Mouse (Mus musculus) hindbrain, embryonic 10.5 days (tissue): ENCODE measurements at regions not wholly inside any gene's neighbourhood (a gene's known extent, or its start where the extent isn't known, plus 50 kb on each side); places are given as distances from the start of the nearest gene placed in this dataset.
A peak's percentile ranks its signal among the peaks of the same experiment; 100 is the strongest.

Source experiments
- DNase-seq: peaks from one replicate; pipeline ENCODE4 v3.0.0-alpha.2; 2017; ENCODE audit warnings: low spot score
- H3K27ac ChIP-seq: fragments of 300-500 bp; sonication (generic); 2 replicates; pipeline ENCODE4 v1.5.1; 2016; ENCODE audit warnings: mild to moderate bottlenecking, moderate library complexity
- H3K27me3 ChIP-seq: fragments of 300-500 bp; sonication (generic); 2 replicates; pipeline ENCODE4 v1.6.1; 2016; ENCODE audit warnings: mild to moderate bottlenecking; ENCODE audit not compliant: poor library complexity, insufficient read depth, severe bottlenecking
- H3K36me3 ChIP-seq: fragments of 300-500 bp; sonication (generic); 2 replicates; pipeline ENCODE4 v1.6.1; 2016; ENCODE audit warnings: mild to moderate bottlenecking, moderate library complexity
- H3K4me1 ChIP-seq: fragments of 300-500 bp; sonication (generic); replicated peaks from 2 replicates; pipeline ENCODE4 v1.6.1; 2016; ENCODE audit warnings: mild to moderate bottlenecking
- H3K4me3 ChIP-seq: fragments of 300-500 bp; sonication (generic); 2 replicates; pipeline ENCODE4 v1.5.1; 2016; ENCODE audit warnings: mild to moderate bottlenecking, moderate library complexity
- H3K9me3 ChIP-seq: fragments of 300-500 bp; sonication (generic); 2 replicates; pipeline ENCODE4 v1.6.1; 2016; ENCODE audit warnings: mild to moderate bottlenecking, moderate library complexity
- WGBS: fragments of 180-500 bp; shearing (Covaris S2); methylation state at CpG from one replicate; pipeline ENCODE4 v1.1.7; 2016; 5-methylcytosine and 5-hydroxymethylcytosine counted together

GRCm38 (mm10) chr2:166409391-166409790 is 253.9 kb upstream of the Sulf2 start:
- DNase-seq, result no peak
- peaks cover 24% of the 10 kb centered on the region for H3K27me3 ChIP-seq
- peaks cover 63% of the 10 kb centered on the region for H3K4me1 ChIP-seq
- H3K9me3 ChIP-seq, result no peaks in the 10 kb centered on the region; the same call in 1 of the 2 replicates
- 93% methylated on average over 5 of the region's 5 CpGs for WGBS
- H3K4me3 ChIP-seq, result no peak overlapping the region
- no peak overlapping the region for H3K27ac ChIP-seq
- no peaks in the 10 kb centered on the region for H3K36me3 ChIP-seq

- Histone ChIP-seq H3K4me3 (no peak overlapping the region), H3K9me3 (no peaks in the 10 kb centered on the region; the same call in 1 of the 2 replicates), H3K36me3 (no peaks in the 10 kb centered on the region), H3K27me3 (peaks cover 24% of the 10 kb centered on the region), H3K4me1 (peaks cover 66% of the 10 kb centered on the region), H3K27ac (no peak overlapping the region)
- no peak for DNase-seq
- WGBS, result 87% methylated on average over 4 of the region's 4 CpGs
Observed at GRCm38 (mm10) chr2:166408806-166409205, 253.3 kb upstream of the Sulf2 start.

GRCm38 (mm10) chr2:166408009-166408408 is 252.5 kb upstream of the Sulf2 start:
- Histone ChIP-seq H3K4me1 (peaks cover 67% of the 10 kb centered on the region), H3K4me3 (no peak overlapping the region), H3K36me3 (no peaks in the 10 kb centered on the region), H3K27me3 (peaks cover 19% of the 10 kb centered on the region), H3K9me3 (no peaks in the 10 kb centered on the region; the same call in 1 of the 2 replicates), H3K27ac (no peak overlapping the region)
- DNase-seq, result no peak
- 61% methylated on average over 16 of the region's 16 CpGs for WGBS

- DNase-seq, result no peak
- WGBS, result 84% methylated on average over 11 of the region's 11 CpGs
- H3K27me3 ChIP-seq, result peaks cover 19% of the 10 kb centered on the region; the same call in 1 of the 2 replicates
- H3K4me3 ChIP-seq, result no peak overlapping the region
- H3K4me1 ChIP-seq, result peaks cover 57% of the 10 kb centered on the region
- no peaks in the 10 kb centered on the region; the same call in 1 of the 2 replicates for H3K9me3 ChIP-seq
- H3K27ac ChIP-seq, result peak overlapping the region; percentile 13; the same call in 1 of the 2 replicates
- H3K36me3 ChIP-seq, result no peaks in the 10 kb centered on the region
Observed at GRCm38 (mm10) chr2:166406826-166407225, 251.4 kb upstream of the Sulf2 start.

GRCm38 (mm10) chr2:166403319-166403718 is 247.9 kb upstream of the Sulf2 start:
- Histone ChIP-seq H3K4me3 (no peak overlapping the region), H3K9me3 (no peaks in the 10 kb centered on the region), H3K27ac (peak overlapping the region; percentile 29; the same call in 1 of the 2 replicates), H3K4me1 (peaks cover 60% of the 10 kb centered on the region), H3K36me3 (no peaks in the 10 kb centered on the region), H3K27me3 (peaks cover 28% of the 10 kb centered on the region; the same call in 1 of the 2 replicates)
- no peak for DNase-seq
- WGBS, result 76% methylated on average over 10 of the region's 10 CpGs

GRCm38 (mm10) chr2:166401860-166402259 is 246.4 kb upstream of the Sulf2 start:
- Histone ChIP-seq H3K27me3 (peaks cover 30% of the 10 kb centered on the region), H3K4me1 (peaks cover 56% of the 10 kb centered on the region), H3K36me3 (no peaks in the 10 kb centered on the region), H3K27ac (no peak overlapping the region; the same call in 1 of the 2 replicates), H3K9me3 (no peaks in the 10 kb centered on the region), H3K4me3 (no peak overlapping the region)
- DNase-seq, result no peak
- WGBS, result 95% methylated on average over 3 of the region's 3 CpGs

GRCm38 (mm10) chr2:166400304-166400703 is 244.8 kb upstream of the Sulf2 start:
- no peak overlapping the region; the same call in 1 of the 2 replicates for H3K27ac ChIP-seq
- no peak for DNase-seq
- no peaks in the 10 kb centered on the region for H3K36me3 ChIP-seq
- H3K27me3 ChIP-seq, result peaks cover 26% of the 10 kb centered on the region
- H3K4me1 ChIP-seq, result peaks cover 47% of the 10 kb centered on the region
- H3K4me3 ChIP-seq, result no peak overlapping the region
- H3K9me3 ChIP-seq, result no peaks in the 10 kb centered on the region
- WGBS, result 77% methylated on average over 10 of the region's 10 CpGs

- Histone ChIP-seq H3K27ac (peak overlapping the region; percentile 64), H3K4me3 (no peak overlapping the region), H3K36me3 (no peaks in the 10 kb centered on the region), H3K9me3 (no peaks in the 10 kb centered on the region), H3K4me1 (peaks cover 54% of the 10 kb centered on the region), H3K27me3 (peaks cover 28% of the 10 kb centered on the region; the same call in 1 of the 2 replicates)
- WGBS, result 26% methylated on average over 6 of the region's 6 CpGs
- no peak for DNase-seq
Observed at GRCm38 (mm10) chr2:166399140-166399830, 243.8 kb upstream of the Sulf2 start.

- H3K9me3 ChIP-seq, result no peaks in the 10 kb centered on the region
- H3K4me3 ChIP-seq, result no peak overlapping the region
- H3K27me3 ChIP-seq, result peaks cover 32% of the 10 kb centered on the region; the same call in 1 of the 2 replicates
- 65% methylated on average over 5 of the region's 5 CpGs for WGBS
- H3K36me3 ChIP-seq, result no peaks in the 10 kb centered on the region
- H3K27ac ChIP-seq, result peak overlapping the region; percentile 64
- H3K4me1 ChIP-seq, result peaks cover 55% of the 10 kb centered on the region
- no peak for DNase-seq
Observed at GRCm38 (mm10) chr2:166398774-166399139, 243.3 kb upstream of the Sulf2 start.

- Histone ChIP-seq H3K27ac (peak overlapping the region; percentile 64), H3K36me3 (no peaks in the 10 kb centered on the region), H3K4me3 (no peak overlapping the region), H3K9me3 (no peaks in the 10 kb centered on the region), H3K4me1 (peaks cover 56% of the 10 kb centered on the region), H3K27me3 (peaks cover 38% of the 10 kb centered on the region; the same call in 1 of the 2 replicates)
- WGBS, result 82% methylated on average over 10 of the region's 10 CpGs
- DNase-seq, result no peak
Observed at GRCm38 (mm10) chr2:166398156-166398555, 242.7 kb upstream of the Sulf2 start.

GRCm38 (mm10) chr2:166394666-166395065 is 239.2 kb upstream of the Sulf2 start:
- WGBS, result 66% methylated on average over 13 of the region's 13 CpGs
- no peak for DNase-seq
- Histone ChIP-seq H3K4me1 (peaks cover 68% of the 10 kb centered on the region), H3K4me3 (no peak overlapping the region), H3K27me3 (peaks cover 41% of the 10 kb centered on the region; the same call in 1 of the 2 replicates), H3K9me3 (no peaks in the 10 kb centered on the region), H3K36me3 (no peaks in the 10 kb centered on the region), H3K27ac (peak overlapping the region; percentile 10)

- no peaks in the 10 kb centered on the region for H3K9me3 ChIP-seq
- H3K27me3 ChIP-seq, result peaks cover 28% of the 10 kb centered on the region; the same call in 1 of the 2 replicates
- no peak overlapping the region for H3K4me3 ChIP-seq
- WGBS, result 44% methylated on average over 5 of the region's 5 CpGs
- no peak for DNase-seq
- no peaks in the 10 kb centered on the region for H3K36me3 ChIP-seq
- peak overlapping the region; percentile 66; the same call in 1 of the 2 replicates for H3K27ac ChIP-seq
- H3K4me1 ChIP-seq, result peaks cover 80% of the 10 kb centered on the region
Observed at GRCm38 (mm10) chr2:166391176-166391575, 235.7 kb upstream of the Sulf2 start.

GRCm38 (mm10) chr2:166388050-166388449 is 232.6 kb upstream of the Sulf2 start:
- WGBS, result 37% methylated on average over 6 of the region's 6 CpGs
- no peak overlapping the region for H3K4me3 ChIP-seq
- H3K27ac ChIP-seq, result peak overlapping the region; percentile 30
- peaks cover 85% of the 10 kb centered on the region for H3K4me1 ChIP-seq
- no peaks in the 10 kb centered on the region for H3K9me3 ChIP-seq
- DNase-seq, result no peak
- no peaks in the 10 kb centered on the region for H3K36me3 ChIP-seq
- peaks cover 15% of the 10 kb centered on the region; the same call in 1 of the 2 replicates for H3K27me3 ChIP-seq
